Mouse (Mus musculus): ENCODE measurements around the gene Galnt15.
"Not testable (repeated sequence)": the region's sequence is repeated elsewhere in the genome, so short reads cannot be mapped to it uniquely, and the experiment has no call there.

The Galnt15 gene

DNA sequence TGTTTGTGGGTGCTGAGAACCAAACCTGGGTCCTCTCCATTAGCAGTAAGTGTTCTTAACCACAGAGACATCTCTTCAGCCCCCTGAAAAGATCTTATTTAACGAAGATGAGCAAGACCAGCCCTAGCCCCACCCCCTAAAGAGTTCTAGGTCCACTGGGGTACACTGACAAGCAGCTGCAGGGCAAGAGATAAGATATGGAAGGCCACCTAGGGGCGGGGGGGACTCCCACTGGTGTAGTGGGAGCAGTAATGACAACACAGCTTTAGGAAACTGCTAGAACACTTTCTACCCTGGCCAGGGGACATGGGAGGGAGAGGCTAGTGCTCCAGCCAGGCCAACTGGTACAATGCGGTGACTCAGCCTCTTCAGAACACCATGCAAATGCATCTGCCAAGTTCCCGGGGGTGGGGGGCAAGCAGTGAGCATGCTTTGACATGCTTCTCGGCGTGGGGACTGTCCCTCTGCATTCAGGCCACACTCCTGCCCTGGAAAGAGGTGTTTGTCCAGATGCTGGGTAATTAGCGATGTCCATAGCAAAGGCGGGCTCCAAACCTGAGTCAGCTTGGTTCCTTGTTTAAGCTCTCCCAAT lies 9.0 kb downstream of the Galnt15 start:
- DNase-seq: no peak

DNA sequence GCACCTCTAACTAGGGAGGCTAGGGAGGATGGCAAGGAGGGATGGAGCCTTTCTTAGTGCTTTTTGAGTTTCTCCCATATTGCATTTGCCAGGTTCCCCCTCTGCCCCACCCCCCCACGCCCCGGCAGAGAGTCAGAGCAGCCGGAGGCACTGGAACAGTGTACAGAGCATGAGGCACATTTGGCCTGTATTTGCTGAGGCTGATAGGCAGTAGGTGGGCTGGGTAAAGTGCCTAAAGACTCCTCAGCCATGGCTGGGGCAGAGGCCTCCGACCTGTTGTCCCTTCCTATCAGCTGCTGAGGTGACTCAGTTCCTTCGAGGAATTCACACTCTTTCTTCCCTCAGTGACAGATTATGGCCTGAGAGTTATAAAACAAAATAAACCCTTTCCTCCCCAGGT lies 13.3 kb downstream of the Galnt15 start:
- DNase-seq: no peak

DNA sequence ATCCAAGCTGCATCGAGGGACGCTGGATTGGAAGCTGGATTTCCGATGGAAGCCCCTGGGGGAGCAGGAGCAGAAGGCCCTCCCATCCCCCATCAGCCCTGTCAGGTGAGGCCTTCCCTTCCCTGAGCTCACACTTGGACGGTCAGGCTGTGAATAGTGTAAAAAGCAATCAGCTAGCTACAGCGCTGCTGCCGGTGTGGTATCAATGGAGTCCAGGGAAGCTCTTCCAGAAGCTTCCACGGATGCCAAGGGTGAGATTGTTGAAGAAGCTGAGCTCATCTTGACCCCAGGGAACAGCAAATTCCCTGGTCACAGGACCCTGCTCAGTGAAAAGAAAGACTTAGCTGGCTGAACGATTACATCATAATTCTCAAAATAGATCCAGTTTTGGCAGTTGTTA lies 17.6 kb downstream of the Galnt15 start:
- no peak for DNase-seq

DNA sequence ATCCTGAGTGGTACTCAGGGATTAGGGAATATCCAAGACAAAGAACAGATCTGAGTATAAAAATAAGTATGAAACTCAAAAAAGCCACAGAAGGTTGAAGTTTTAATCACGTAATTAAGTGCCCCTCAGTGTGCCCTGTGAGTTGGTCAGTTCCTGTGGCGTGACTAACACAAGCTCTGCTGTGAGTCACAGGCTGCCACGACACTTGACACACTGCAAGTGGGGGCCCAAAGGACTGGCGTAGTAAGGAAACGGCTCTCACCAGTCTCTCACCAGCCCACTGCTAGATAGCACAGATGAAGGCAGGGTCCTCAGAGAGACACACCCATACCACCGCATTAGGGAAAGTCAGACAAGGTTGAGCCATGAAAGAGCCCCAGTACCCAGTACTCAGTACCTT lies 21.4 kb downstream of the Galnt15 start:
- no peak for DNase-seq

DNA sequence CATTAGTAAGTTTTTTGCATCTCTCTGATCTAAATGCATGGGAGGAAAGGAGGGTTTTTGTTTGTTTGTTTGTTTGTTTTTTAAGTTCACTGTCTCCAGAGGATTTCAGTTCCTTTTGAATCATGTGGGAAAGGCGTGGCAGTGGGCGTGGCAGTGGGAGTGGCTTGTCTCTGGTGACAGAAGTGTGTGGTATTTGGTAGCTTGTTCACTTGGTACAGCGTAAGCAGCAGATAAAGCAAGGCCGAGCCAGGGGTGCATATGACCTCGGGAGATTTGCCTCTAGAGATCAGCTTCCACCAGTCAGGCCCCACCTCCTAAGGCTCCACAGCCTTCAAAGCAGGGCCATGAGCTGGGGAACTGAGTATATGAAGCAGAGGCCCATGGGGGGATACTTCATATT lies 25.1 kb downstream of the Galnt15 start:
- no peak for DNase-seq

DNA sequence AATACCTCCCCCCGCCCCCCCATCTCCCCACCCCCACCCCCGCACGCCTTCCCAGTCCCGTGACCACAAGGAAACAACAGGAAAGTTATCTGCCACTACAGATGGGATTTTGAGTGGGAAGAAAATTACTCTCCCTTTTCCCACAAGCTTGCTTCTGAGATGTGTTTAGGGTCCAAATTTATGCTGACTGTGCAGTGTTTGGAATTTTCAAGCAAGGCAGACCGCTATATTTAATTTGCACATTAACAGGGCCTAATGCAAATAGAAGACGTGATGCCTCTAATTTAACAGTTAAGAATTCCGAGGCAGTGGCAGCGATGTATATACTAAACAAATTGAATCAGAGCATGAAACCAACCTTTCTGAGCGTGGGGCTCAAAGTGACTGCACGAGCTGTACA lies 26.0 kb downstream of the Galnt15 start:
- DNase-seq: no peak

DNA sequence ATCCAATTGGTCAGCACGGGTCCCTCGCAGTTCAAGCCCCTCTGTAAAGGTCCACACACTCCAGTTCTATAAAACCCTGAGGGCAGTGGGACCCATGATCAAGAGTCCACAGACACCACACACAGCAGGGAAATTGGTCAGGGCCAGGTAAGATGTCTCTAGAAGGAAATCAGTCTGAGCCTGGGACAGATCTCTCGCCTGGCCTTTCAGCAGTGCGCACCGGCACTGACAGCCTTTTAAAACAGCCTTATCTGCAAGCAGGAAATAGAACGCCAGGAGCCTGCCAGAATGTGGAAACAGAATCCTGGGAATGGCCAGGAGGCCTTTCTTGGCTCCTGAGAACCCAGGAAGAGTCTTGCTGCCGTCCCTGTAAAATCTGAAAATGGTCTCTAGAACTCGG lies 27.0 kb downstream of the Galnt15 start:
- DNase-seq: no peak

DNA sequence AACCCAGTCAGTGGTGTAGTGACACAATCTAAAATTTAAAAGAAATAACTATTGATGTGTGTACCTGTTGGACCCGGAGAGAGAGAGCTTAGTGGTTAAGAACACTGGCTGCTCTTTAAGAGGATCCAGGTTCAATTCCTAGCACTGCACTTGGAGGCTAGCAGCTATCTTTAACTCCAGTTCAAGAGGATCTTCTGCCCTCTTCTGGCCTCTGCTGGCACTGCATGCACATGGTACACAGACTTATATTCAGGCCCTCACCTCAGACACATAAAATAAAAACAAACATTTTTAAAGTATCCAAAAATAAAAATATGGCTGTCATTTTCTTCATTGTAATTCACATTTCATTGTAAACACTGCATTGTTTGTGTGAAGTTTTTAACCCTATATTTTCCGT lies 27.9 kb downstream of the Galnt15 start:
- DNase-seq: no peak

DNA sequence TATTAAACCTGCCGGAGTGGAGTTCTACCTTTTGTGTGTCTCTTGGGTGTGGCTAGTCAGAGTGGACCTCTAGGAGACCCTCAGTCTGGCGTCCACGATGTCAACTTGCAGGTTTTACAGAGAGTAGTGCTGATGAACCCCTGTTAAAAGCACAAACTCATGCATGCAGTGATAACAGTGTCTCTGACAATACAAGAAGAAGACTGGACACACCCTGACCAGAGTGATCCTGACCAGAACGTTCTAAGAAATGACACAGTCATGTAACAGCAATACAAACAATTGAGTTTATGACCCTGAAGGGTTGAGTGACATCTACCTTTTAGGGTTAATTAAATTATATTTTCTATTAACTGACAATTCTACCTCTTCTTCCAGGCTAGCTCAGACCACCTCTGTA lies 28.9 kb downstream of the Galnt15 start:
- DNase-seq: no peak

DNA sequence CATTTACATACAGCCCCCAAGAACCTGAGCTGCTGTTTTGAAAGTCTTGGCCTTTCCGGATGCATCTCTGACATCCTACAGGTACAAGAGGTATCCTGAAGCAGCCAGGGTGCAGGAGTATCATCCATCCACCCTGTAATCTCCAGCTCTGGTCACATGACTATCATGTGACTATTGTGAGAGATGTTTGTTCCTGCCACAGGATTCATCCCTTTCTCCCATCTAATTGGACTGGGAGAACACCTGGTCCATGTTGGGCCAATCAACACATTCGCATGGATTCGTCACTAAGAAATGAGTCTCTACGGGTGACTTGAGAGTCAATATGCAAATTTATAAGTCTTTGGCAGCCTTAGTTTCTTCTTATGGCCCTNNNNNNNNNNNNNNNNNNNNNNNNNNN lies 32.6 kb downstream of the Galnt15 start:
- no peak for DNase-seq

DNA sequence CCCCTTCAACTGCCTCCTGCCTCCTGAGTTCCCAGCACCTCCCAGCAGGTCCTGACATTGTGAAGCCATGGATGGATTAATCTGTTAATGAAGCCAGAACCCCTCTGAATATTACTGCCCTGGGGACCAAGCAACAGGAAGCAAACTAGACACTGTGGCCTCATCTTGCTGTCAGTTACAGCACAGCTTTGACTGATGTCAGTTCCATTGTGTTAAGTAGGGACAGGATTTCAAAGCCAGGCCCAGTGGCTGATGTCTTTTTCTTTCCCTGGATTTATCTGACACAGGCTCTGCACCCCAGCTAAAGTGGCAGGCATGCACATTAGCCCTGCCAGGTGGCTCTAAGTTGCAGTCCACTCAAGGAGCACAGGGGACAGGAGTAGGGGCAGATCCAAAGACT lies 44.0 kb downstream of the Galnt15 start:
- DNase-seq: no peak

DNA sequence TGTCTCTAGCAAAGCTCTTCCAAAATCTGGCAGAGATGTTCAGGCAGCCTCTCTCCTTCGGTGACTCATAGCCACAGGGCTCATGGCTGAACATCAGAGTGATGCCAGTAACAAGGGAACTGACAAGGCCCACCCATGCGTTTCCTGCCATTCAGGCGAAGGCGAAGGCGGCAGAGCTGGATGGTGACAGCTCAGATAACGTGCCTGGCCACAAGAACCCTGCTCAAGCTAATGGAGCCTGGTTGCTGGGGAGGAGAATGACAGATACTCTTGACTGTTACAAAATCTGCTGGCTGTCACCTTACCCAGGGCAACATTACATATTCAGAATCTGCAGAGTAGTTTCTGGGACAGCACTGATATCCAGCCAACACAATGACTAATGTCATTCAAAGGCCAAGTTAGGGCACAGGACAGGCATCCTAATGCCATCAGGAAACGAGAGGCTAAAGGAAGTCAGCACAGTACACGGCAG lies 44.5 kb downstream of the Galnt15 start:
- peak; percentile 7 for DNase-seq

DNA sequence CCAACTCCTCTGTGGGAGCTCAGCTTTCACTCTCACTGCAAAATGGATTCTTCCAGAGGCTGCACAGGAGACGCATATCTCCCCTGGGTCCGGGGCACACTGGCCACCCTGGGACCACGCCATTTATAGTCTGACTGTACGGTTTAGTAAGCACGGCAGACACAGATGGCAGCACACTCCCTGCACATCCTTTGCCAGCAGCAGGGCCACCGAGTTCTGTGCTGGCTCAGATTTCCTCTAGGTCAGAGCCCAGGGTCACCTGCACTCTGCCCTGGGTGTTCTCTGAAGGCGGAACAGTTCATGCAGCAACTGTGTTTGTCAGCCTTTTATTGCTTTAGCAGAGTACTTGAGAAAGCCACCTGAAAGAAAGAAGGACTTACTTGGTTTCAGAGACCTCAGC lies 45.1 kb downstream of the Galnt15 start:
- DNase-seq: peak; percentile 14

DNA sequence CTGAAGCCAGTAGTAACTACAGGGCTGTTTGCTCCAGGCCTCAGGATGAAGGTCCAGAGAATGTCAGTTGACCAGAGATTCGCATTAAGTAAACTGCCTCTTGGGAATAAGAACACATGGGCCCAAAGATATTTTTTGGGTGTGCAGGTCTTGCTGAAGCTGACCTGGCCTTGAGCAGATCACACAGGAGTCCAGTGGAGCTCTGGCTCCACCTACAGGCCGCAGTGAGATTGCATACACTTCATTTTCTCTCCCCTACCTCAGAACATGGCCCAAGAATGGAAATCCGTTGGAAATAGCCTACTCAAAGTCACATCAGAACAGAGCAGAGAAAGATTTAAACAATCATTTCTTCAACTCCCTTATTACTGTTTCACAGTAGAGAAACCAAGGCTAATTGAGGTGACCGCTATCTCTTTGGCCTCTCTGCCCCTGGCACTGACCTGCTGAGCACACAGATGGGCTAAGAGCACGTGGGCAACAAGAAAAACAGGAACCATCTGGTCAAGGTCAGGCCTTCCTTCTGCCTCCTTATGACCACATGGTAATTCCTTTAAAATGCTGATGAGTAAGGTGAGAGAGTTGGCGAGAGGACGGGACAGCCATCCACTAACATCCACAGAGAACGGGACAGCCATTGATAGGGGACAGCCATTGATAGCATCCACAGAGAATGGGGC lies 48.2 kb downstream of the Galnt15 start:
- peak; percentile 79 for DNase-seq

DNA sequence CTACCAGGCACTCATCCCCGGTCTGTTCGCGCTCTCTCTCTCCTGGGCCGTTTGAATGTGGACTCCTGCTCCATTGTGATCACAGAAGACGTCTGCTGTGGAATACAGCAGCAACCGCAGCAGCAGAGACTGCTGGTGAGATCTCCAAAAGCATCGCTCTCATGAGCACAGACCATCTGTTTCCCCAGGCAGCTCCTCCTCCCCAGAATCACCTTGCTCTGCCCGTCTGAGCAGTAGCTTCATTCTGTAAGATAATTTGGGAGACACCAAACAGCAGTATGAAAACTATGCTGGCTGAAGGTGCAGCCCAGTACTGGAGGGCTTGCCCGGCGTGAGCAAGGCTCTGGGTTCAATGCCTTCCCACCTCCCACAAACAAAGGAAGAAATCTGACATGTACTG lies 52.2 kb downstream of the Galnt15 start:
- DNase-seq: no peak

DNA sequence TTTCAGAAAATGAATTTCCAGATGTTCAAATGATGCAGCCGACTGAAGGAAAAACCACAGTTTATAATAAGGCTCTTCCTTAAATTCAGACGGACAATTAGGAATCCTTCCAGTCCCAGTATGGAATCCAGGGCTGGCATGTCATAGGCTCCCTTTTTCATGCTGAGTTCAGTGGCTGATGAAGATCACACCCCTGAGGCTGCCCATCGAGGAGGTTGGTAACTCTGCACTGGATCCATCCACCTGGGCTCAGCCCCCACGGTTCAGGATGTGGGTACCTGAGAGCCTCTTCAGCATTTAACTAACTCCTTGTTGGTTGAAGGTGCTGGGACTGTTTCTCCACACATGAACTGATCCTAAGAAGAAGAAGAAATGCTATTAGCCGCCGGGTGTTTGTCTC lies 54.1 kb downstream of the Galnt15 start:
- no peak for DNase-seq

DNA sequence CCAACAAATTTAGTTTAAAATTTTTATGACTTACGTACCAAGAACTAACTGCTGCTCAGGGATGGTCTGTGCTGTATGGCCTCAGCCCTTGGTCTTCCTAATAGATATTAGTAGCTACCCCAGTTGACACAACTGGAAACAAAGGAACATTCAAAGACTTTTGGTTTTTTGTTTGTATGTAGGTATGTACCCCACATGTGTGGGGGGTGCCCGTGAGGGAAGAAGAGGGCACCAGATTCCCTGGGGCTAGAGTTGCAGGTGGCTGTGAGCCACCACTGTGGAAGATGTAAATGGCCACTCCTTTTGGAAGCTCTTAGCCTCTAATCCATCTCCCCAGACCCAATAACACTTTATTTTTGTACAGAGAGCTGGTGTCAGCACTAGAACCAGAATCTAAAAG lies 54.7 kb downstream of the Galnt15 start:
- no peak for DNase-seq

DNA sequence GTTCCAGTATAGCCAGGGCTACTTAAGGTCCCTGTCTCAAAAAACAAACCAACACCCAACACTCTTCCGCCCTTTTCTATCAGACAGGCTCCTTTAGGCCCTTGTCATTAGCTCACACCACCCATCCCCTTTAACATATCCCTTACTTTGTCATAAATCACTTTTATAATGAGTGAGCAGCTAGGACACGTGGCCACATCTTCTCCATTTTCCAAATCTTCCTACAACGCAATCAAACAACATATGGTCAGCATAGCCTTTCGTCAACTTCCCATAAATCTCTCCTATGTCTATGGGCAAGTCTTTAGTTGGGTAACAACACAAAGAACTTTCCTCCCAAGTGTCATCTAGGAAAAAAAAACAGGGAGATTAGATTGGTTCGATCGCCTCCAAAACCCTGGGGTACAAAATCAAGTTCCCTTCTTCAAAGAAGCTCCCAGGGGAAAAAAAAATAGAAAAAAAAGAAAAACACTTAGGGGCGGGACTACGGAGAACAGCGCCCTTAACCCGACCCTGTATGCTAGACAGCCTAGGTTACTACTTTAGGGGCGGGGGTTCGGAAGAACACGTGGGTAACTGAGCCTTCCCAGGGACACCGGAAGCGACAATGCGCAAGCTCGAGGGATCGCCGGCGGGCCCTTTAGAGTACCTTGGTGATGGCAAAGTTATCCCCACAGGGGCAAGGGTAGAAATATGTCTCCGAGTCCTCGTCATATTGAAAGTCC lies 56.1 kb downstream of the Galnt15 start, which contains the start of gene Oxnad1:
Gene Oxnad1 (plus strand): TSS at position 614 of the 725 bp plus-strand sequence.
- peak; percentile 94 for DNase-seq

DNA sequence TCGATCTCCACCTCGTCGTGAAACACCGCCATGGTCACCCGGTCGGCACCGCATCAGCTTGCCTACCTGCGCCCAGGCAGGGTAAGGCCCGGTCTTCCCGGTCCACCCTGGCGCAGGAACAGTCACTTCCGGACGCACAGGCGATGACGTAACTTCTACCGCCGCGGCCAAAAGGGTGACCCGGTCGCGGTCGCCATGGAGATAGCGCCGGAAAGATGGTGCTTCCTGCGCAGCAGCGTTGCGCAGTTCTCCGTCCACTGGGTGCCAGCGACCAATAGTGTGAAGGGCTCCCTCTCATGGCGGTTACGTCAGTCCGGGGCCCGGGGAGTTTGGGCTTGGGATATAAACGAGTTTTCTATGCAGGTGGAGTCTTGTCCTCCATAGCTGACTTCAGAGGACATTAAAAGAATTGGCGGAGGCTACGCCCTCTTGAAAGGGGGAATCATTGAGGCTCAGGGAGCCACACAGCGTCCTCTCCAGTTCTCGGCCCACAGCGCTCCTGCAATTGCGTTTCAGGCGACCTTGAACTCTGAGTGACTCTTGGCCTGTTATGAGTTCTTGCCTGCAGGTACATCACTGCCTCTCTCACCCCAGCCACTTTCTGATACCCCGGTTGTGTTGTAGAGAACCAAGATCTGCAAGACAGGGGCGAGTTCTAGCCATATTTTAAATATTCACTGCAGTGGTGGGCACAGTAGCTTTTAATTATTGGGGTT lies 56.9 kb downstream of the Galnt15 start, which contains the start of gene Dph3:
Gene Dph3 (minus strand): TSS at position 244 of the 716 bp plus-strand sequence.
- DNase-seq: peak; percentile 98

DNA sequence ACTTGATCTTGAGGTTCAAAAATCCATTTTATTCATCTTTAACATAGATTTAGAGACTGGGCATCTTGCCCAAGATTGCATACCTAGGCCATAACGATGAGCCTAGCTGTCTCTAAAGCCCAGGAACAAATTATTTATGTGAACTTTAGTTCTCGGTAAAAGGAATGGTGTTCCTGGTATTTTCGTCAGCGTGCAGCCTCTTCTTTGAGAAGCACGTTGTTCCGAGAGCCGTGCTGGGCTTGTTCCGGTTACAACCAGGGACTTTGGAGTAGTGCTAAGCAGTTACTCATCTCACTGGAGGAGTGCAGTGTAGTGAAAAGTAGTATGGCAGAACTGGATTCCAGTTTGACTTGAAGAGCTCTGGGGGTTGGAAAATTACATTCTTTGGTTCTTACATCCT lies 57.4 kb downstream of the Galnt15 start:
- peak; percentile 23 for DNase-seq

DNA sequence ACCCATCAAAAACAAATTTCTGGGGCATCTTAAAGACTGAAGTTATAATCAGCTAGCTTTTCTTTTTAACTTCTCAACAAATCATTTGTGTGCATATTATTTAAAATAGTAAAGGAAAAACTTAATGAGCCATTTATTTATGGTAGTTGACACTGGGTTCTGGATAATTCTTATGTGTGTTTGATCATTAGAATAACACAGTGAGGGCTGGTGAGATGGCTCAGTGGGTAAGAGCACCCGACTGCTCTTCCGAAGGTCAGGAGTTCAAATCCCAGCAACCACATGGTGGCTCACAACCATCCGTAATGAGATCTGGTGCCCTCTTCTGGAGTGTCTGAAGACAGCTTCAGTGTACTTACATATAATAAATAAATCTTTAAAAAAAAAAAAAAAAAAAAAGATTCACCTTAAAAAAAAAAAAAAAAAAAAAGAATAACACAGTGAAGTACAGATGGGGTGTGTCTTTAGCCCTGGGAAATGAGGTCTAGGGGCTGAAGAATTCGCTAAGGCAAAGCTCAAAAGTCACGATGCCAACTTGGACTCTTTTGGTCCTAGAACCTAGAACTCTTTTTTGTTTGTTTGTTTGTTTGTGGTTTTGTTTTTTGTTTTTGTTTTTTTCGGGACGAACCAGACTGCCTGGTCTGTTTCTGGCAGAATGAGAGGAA lies 58.9 kb downstream of the Galnt15 start:
- DNase-seq: not testable (repeated sequence)

DNA sequence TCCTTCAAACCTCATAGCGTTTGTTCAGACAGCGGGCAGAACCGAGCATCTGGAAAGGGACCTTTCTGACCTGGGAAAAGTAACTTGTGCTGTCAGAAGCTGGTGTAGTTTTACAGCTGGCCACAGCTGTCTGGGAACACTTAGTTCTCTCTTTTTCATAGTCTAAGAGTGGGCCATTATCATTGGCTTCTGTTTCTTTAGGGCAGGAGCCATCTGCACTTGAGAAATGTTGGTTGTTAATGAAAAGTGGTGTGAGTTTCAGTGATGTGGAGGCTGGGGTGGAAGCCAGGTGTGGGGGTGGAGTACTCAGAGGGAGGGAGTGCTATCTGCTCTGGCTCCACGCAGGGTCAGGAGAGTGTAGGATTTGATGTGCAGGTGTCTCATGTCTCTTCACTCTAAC lies 62.3 kb downstream of the Galnt15 start:
- peak; percentile 58 for DNase-seq

DNA sequence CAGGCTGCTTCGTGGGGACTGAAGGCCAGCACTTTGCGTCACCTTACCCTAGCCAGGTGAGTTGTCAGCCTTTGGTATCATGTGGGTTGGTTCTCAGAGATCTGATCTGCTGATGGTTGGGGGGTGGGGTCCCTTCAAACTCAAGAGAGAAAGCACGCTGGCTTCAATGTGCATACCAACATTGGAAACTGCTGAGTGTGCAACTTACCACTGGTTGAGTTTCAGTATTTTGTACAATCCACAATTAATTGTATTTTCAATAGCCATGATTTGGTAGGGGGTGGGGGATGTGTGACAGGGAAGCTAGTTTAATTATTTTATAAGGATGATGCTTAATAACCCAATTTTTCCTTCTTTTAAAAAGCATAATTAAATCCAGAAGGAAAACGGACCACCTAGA lies 62.9 kb downstream of the Galnt15 start:
- no peak for DNase-seq

Data from embryo, embryonic 11 days (tissue).